Mouse (Mus musculus): ENCODE measurements around the gene Aifm1. TPM values are rescaled to one million over a fixed set of nuclear protein-coding genes. Genes with fewer than 3 reads are reported as not detected.

The Aifm1 gene
- polyA plus RNA-seq, 1 experiment: 16.2 TPM

- H3K4me1 ChIP-seq (ENCODE audit: control insufficient read depth, insufficient read depth, low read length): no peaks in the 10 kb centered on the region
- TF ChIP-seq CTCF (IDR thresholded peaks at IDR 0.05; ENCODE audit: control insufficient read depth, insufficient read depth, low read length): no peak
- TF ChIP-seq POLR2A (IDR thresholded peaks at IDR 0.05; ENCODE audit: borderline replicate concordance, control insufficient read depth, low read depth, low read length): no peak
- WGBS: 10% methylated on average over 21 of the region's 21 CpGs
- peak overlapping the region; percentile 97 for H3K27ac ChIP-seq (ENCODE audit: control insufficient read depth, insufficient read depth, low read depth, low read length, poor library complexity)
- H3K4me3 ChIP-seq (replicated peaks; ENCODE audit: control insufficient read depth, low read depth, low read length): peak overlapping the region; percentile 92
Measured at GRCm38 (mm10) chrX:48454495-48454878, 58.9 kb downstream of the Aifm1 start.

- no peaks in the 10 kb centered on the region for H3K4me1 ChIP-seq (ENCODE audit: control insufficient read depth, insufficient read depth, low read length)
- 21% methylated on average over 37 of the region's 91 CpGs for WGBS
- TF ChIP-seq CTCF (IDR thresholded peaks at IDR 0.05; ENCODE audit: control insufficient read depth, insufficient read depth, low read length): no peak
- TF ChIP-seq POLR2A (IDR thresholded peaks at IDR 0.05; ENCODE audit: borderline replicate concordance, control insufficient read depth, low read depth, low read length): peak; percentile 83
- H3K27ac ChIP-seq (ENCODE audit: control insufficient read depth, insufficient read depth, low read depth, low read length, poor library complexity): peak overlapping the region; percentile 97
- H3K4me3 ChIP-seq (replicated peaks; ENCODE audit: control insufficient read depth, low read depth, low read length): peak overlapping the region; percentile 92
Measured at GRCm38 (mm10) chrX:48453736-48454494, 59.4 kb downstream of the Aifm1 start.

- WGBS: 12% methylated on average over 69 of the region's 71 CpGs
- Histone ChIP-seq H3K4me1 (ENCODE audit: control insufficient read depth, insufficient read depth, low read length) (no peaks in the 10 kb centered on the region), H3K27ac (ENCODE audit: control insufficient read depth, insufficient read depth, low read depth, low read length, poor library complexity) (peak overlapping the region; percentile 97), H3K4me3 (replicated peaks; ENCODE audit: control insufficient read depth, low read depth, low read length) (peak overlapping the region; percentile 93)
- TF ChIP-seq POLR2A (IDR thresholded peaks at IDR 0.05; ENCODE audit: borderline replicate concordance, control insufficient read depth, low read depth, low read length) (no peak), CTCF (IDR thresholded peaks at IDR 0.05; ENCODE audit: control insufficient read depth, insufficient read depth, low read length) (no peak)
Measured at GRCm38 (mm10) chrX:48452931-48453673, 60.3 kb downstream of the Aifm1 start.

DNA sequence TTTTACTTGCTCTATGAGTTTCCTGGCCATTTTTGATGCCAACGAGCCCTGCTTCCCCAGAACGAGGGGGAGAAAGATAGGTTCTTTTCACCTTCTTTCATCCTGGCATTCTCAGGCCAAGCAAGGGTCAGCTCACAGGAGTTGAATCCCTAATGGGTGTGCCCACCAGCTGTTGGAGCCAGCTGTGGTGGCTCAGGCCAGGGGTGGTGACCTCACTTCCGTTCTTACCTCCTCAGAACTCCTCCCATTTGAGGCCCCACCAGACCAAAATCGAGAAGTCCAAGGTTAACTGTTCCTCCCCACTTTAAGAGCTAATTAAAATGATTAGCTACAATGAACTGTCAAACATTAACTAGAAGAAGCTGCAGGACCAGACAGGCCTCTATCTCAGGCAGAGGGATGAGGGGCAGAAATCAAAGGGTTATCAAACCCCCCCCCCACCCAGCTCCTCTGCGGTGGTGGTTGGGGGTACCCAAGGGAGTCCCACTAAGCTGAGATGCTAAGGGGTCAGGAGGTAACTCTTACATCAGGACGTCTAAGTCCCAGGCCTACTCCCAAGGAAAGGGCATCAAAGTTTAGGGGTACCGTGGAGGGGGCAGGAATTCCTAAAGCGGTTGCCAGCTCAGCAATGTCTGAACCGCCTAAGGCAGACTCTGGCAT lies 61.0 kb downstream of the Aifm1 start:
- H3K4me3 ChIP-seq (replicated peaks; ENCODE audit: control insufficient read depth, low read depth, low read length): peak overlapping the region; percentile 93
- TF ChIP-seq CTCF (IDR thresholded peaks at IDR 0.05; ENCODE audit: control insufficient read depth, insufficient read depth, low read length): no peak
- TF ChIP-seq POLR2A (IDR thresholded peaks at IDR 0.05; ENCODE audit: borderline replicate concordance, control insufficient read depth, low read depth, low read length): no peak
- no peaks in the 10 kb centered on the region; the same call in 1 of the 2 replicates for H3K4me1 ChIP-seq (ENCODE audit: control insufficient read depth, insufficient read depth, low read length)
- WGBS: 18% methylated on average over 9 of the region's 9 CpGs
- H3K27ac ChIP-seq (ENCODE audit: control insufficient read depth, insufficient read depth, low read depth, low read length, poor library complexity): peak overlapping the region; percentile 97

GRCm38 (mm10) chrX:48449646-48450045 lies 63.7 kb downstream of the Aifm1 start:
- no peaks in the 10 kb centered on the region; the same call in 1 of the 2 replicates for H3K4me1 ChIP-seq (ENCODE audit: control insufficient read depth, insufficient read depth, low read length)
- no peak overlapping the region for H3K4me3 ChIP-seq (replicated peaks; ENCODE audit: control insufficient read depth, low read depth, low read length)
- 61% methylated on average over 10 of the region's 10 CpGs for WGBS
- TF ChIP-seq POLR2A (IDR thresholded peaks at IDR 0.05; ENCODE audit: borderline replicate concordance, control insufficient read depth, low read depth, low read length) (no peak), CTCF (IDR thresholded peaks at IDR 0.05; ENCODE audit: control insufficient read depth, insufficient read depth, low read length) (no peak)
- H3K27ac ChIP-seq (ENCODE audit: control insufficient read depth, insufficient read depth, low read depth, low read length, poor library complexity): no peak overlapping the region

- no peak overlapping the region for H3K4me3 ChIP-seq (replicated peaks; ENCODE audit: control insufficient read depth, low read depth, low read length)
- peaks cover 5% of the 10 kb centered on the region; the same call in 1 of the 2 replicates for H3K4me1 ChIP-seq (ENCODE audit: control insufficient read depth, insufficient read depth, low read length)
- no peak overlapping the region for H3K27ac ChIP-seq (ENCODE audit: control insufficient read depth, insufficient read depth, low read depth, low read length, poor library complexity)
- WGBS: 33% methylated on average over 4 of the region's 4 CpGs
- TF ChIP-seq CTCF (IDR thresholded peaks at IDR 0.05; ENCODE audit: control insufficient read depth, insufficient read depth, low read length) (no peak), POLR2A (IDR thresholded peaks at IDR 0.05; ENCODE audit: borderline replicate concordance, control insufficient read depth, low read depth, low read length) (no peak)
Measured at GRCm38 (mm10) chrX:48444677-48445076, 68.7 kb downstream of the Aifm1 start.

DNA sequence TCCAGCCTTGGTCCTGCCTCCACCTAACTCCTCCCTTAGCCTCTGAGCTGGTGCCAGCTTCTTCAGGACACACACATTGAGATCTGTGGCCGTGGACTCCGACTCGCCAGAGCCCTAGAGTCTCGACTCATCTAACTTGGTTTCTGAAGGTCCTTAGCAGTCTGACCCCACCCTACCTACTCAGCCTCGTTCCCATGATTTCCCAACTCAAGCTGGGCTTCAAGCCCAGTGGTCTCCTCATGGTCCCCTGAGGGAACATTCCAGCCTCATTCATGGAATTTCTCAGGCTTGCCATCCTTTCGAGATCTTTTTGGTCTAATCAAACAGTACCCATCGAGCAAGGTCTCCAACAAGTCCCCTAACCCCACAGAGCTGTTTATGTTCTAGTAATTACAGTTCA lies 71.4 kb downstream of the Aifm1 start:
- Histone ChIP-seq H3K4me3 (replicated peaks; ENCODE audit: control insufficient read depth, low read depth, low read length) (no peak overlapping the region), H3K27ac (ENCODE audit: control insufficient read depth, insufficient read depth, low read depth, low read length, poor library complexity) (no peak overlapping the region), H3K4me1 (ENCODE audit: control insufficient read depth, insufficient read depth, low read length) (peaks cover 9% of the 10 kb centered on the region)
- 58% methylated on average over 7 of the region's 7 CpGs for WGBS
- TF ChIP-seq POLR2A (IDR thresholded peaks at IDR 0.05; ENCODE audit: borderline replicate concordance, control insufficient read depth, low read depth, low read length) (no peak), CTCF (IDR thresholded peaks at IDR 0.05; ENCODE audit: control insufficient read depth, insufficient read depth, low read length) (no peak)

GRCm38 (mm10) chrX:48441548-48441947 lies 71.8 kb downstream of the Aifm1 start:
- TF ChIP-seq CTCF (IDR thresholded peaks at IDR 0.05; ENCODE audit: control insufficient read depth, insufficient read depth, low read length): no peak
- no peak for TF ChIP-seq POLR2A (IDR thresholded peaks at IDR 0.05; ENCODE audit: borderline replicate concordance, control insufficient read depth, low read depth, low read length)
- 0 out of 2 replicates have a peak overlapping the region, but pooled peaks have one; percentile 33 for H3K27ac ChIP-seq (ENCODE audit: control insufficient read depth, insufficient read depth, low read depth, low read length, poor library complexity)
- 79% methylated on average over 6 of the region's 6 CpGs for WGBS
- no peak overlapping the region for H3K4me3 ChIP-seq (replicated peaks; ENCODE audit: control insufficient read depth, low read depth, low read length)
- H3K4me1 ChIP-seq (ENCODE audit: control insufficient read depth, insufficient read depth, low read length): peaks cover 11% of the 10 kb centered on the region
